Mouse (Mus musculus): ENCODE measurements around the gene Nek6.

- no peak for TF ChIP-seq CTCF (IDR thresholded peaks at IDR 0.05; ENCODE audit: extremely low read depth, insufficient read depth, low read length)
- no peak for TF ChIP-seq POLR2A (IDR thresholded peaks at IDR 0.05; ENCODE audit: extremely low read depth, insufficient read depth, low read length)
These were observed 83.4 kb downstream of the Nek6 start for GRCm38 (mm10) chr2:38594874-38595273.

Data from cortical plate, adult 2 months (tissue).